Mouse (Mus musculus) erythroblast, embryonic 14.5 days (primary cell): Measurements from ENCODE around the gene LTO1. TPM values are rescaled to one million over a fixed set of nuclear protein-coding genes. Genes with fewer than 3 reads are reported as not detected.

Experiments
- H3K27me3 ChIP-seq: 2 replicates; pipeline ENCODE4 v1.6.1; 2012; ENCODE audit warnings: inconsistent platforms; ENCODE audit not compliant: control insufficient read depth
- H3K36me3 ChIP-seq: 2 replicates; pipeline ENCODE4 v1.6.1; 2012; ENCODE audit warnings: mild to moderate bottlenecking, inconsistent platforms; ENCODE audit not compliant: control insufficient read depth
- H3K4me1 ChIP-seq: 2 replicates; pipeline ENCODE4 v1.6.1; 2012; ENCODE audit warnings: inconsistent platforms; ENCODE audit not compliant: control insufficient read depth
- H3K4me3 ChIP-seq: replicated peaks from 2 replicates; pipeline ENCODE3; 2012; ENCODE audit warnings: moderate library complexity, mild to moderate bottlenecking, inconsistent platforms
- H3K9me3 ChIP-seq: 2 replicates; pipeline ENCODE4 v1.6.1; 2012; ENCODE audit warnings: low read length, inconsistent platforms, mixed read lengths; ENCODE audit not compliant: control insufficient read depth
- GATA1 ChIP-seq: IDR thresholded peaks from 2 replicates; pipeline ENCODE4 v1.6.1; 2012; ENCODE audit warnings: low read length, inconsistent platforms, mixed read lengths
- TAL1 ChIP-seq: IDR thresholded peaks from 3 replicates; pipeline ENCODE4 v1.6.1; 2012; ENCODE audit warnings: low read length, inconsistent platforms, mixed read lengths
- polyA plus RNA-seq: library from polyadenylated mRNA; stranded (reverse); fragments of >175 nt; gene quantifications from 2 replicates; pipeline ENCODE4 v1.2.3, GENCODE M21; 2012

The LTO1 gene
- polyA plus RNA-seq, 1 experiment = 1.7 TPM

DNA sequence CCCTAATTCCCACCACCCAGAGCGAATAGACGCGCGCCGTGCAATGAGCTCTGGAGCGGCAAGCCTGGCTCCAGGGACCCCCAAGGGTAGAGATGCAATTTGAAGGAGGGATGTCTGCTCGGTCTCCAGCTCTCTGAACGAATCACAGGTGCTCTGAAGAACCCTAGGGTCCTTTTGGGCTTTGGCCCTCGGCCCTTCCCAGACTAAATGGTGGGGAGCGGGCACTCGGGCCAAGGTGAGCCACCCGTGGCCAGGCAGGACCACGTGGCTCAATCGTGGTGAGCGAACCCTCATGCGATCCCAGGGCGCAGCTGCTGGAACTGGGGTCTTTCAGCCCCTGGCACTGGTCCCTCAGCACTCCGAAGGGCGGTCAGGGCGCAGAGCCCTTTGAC lies 27.8 kb downstream of the LTO1 start:
- Histone ChIP-seq H3K9me3 (no peaks in the 10 kb centered on the region; the same call in 1 of the 2 replicates), H3K4me1 (peaks cover 5% of the 10 kb centered on the region), H3K36me3 (no peaks in the 10 kb centered on the region), H3K4me3 (no peak overlapping the region), H3K27me3 (peaks cover 65% of the 10 kb centered on the region)
- TF ChIP-seq TAL1 = no peak
- no peak for TF ChIP-seq GATA1

DNA sequence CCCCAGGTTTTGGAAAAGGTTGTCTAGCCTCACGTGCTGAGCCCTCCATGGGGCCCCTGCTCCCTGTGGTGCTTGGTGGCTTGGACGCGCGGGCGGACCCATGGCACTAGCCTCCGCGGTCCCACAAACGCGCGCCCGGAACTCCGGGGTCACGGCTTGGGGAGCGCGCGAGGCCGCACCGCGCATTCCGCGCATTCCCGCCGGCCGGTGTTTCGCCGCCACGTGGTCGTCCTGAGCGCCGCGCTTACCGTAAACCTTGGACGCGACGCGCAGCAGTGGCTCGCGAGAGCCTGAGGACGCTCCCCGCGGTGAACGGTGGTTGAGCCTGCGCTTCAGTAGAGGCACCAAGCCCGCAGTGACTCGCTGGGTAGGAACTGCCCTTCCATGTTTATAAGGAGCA lies 28.4 kb downstream of the LTO1 start:
- Histone ChIP-seq H3K4me1 (peaks cover 5% of the 10 kb centered on the region), H3K4me3 (peak overlapping the region; percentile 22), H3K27me3 (peaks cover 60% of the 10 kb centered on the region), H3K36me3 (no peaks in the 10 kb centered on the region), H3K9me3 (no peaks in the 10 kb centered on the region; the same call in 1 of the 2 replicates)
- TF ChIP-seq GATA1 (no peak), TAL1 (no peak)

DNA sequence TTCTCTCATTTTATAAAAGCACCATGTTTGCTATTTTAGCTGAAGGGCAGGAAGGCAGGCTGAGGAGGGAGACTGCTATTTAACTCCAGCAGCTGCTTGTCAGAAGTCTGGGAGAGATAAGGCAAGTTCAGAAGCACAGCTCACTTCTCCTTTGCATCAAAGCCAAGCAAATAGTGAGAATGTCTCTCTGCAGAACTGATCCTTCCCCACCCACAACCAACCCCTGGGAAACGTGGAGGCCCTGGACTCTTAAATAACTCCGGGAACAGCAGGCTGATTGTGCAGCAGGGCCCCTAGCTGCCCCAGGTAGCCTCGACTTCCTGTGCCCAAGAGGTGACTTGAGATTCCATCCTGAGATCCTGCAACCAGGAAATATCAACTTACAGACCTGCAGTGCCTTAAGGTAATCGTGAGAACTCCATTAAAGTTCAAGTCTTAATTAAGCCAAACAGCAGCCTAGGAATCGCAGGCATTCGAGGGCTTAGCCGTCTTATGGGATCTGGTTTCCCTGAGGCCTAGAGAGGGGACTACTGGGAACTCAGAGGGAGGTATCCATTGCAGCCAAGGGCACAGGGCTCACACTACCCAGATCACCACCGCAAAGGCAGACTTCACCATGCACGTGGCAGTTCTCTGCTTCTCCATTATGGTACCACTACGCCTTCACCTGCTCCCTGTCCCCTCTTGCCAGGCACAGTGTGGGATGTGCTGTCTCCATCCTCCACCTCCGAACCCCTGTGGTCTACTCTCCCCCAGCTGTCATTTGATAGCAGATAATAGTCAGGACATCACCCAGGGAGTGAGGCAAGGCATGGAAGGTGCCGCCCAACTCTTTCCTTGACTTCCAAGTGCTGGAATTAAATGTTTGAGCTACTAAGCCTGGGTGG lies 43.9 kb downstream of the LTO1 start:
- Histone ChIP-seq H3K4me1 (no peaks in the 10 kb centered on the region), H3K36me3 (no peaks in the 10 kb centered on the region), H3K27me3 (no peaks in the 10 kb centered on the region), H3K4me3 (no peak overlapping the region), H3K9me3 (no peaks in the 10 kb centered on the region)
- no peak for TF ChIP-seq TAL1
- no peak for TF ChIP-seq GATA1

DNA sequence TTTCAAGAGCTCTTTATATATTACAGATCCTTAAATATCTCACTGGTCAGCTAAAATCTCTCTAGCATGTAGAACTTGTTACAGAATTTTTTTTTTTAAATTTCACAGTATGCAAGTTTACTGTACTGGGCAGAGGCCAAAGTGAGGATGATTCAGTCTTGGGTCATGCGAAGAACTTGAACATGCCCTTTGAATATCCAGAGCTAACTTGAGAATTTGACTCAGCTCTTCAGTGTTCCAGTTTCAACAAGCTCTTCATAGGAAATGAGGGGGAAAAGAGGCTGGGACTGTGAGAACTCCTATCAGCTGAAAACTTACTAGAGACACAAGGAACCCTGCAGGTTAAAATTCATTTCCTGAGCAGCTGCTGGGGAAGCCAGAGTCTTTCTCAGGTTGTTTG lies 49.0 kb downstream of the LTO1 start:
- TF ChIP-seq GATA1 (no peak), TAL1 (no peak)
- Histone ChIP-seq H3K4me3 (no peak overlapping the region), H3K9me3 (no peaks in the 10 kb centered on the region), H3K27me3 (no peaks in the 10 kb centered on the region), H3K36me3 (no peaks in the 10 kb centered on the region), H3K4me1 (no peaks in the 10 kb centered on the region)

DNA sequence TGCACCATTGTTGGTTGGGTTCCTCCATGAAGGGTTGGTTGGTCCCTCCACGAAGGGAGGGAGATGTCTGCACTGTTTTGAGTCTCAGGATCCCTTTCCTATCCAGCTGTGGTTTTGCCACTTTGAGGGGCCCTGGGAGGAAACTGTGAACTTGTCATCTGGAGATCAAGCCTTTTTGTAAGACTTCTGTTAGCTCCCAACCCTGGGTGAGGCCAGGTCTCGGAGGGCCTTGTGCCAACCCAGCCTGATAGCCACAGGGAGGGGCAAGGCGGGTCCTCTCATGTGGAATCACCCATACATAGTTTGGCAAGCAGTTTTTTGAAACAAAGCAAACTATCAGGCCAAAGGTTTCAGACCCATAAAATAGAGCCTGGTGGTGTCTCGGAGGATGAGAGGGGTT lies 49.4 kb downstream of the LTO1 start:
- no peaks in the 10 kb centered on the region for H3K4me1 ChIP-seq
- H3K36me3 ChIP-seq = no peaks in the 10 kb centered on the region
- H3K27me3 ChIP-seq = no peaks in the 10 kb centered on the region
- no peaks in the 10 kb centered on the region for H3K9me3 ChIP-seq
- TF ChIP-seq GATA1 (no peak), TAL1 (no peak)
- H3K4me3 ChIP-seq = no peak overlapping the region

DNA sequence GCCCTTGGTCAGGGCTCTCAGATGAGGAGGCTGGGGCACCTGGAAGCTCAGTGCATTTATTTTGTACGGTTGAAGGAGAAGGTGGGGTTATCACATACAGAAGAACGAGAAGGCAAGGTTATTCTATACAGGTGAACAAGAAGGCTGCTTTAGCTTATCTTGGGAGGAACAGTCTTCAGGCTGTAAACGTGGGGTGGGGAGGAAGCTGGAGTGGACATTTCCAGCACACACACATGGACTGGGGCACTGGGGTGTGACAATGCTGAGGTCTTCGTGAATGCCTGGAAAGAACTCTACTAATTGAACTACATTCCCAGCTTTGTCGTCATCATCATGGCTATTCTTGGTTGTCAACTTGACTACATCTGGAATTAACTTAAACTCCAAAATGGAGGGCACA lies 51.0 kb downstream of the LTO1 start:
- no peak overlapping the region for H3K4me3 ChIP-seq
- H3K27me3 ChIP-seq = no peaks in the 10 kb centered on the region
- H3K9me3 ChIP-seq = no peaks in the 10 kb centered on the region
- no peaks in the 10 kb centered on the region for H3K4me1 ChIP-seq
- H3K36me3 ChIP-seq = no peaks in the 10 kb centered on the region
- no peak for TF ChIP-seq GATA1
- no peak for TF ChIP-seq TAL1

DNA sequence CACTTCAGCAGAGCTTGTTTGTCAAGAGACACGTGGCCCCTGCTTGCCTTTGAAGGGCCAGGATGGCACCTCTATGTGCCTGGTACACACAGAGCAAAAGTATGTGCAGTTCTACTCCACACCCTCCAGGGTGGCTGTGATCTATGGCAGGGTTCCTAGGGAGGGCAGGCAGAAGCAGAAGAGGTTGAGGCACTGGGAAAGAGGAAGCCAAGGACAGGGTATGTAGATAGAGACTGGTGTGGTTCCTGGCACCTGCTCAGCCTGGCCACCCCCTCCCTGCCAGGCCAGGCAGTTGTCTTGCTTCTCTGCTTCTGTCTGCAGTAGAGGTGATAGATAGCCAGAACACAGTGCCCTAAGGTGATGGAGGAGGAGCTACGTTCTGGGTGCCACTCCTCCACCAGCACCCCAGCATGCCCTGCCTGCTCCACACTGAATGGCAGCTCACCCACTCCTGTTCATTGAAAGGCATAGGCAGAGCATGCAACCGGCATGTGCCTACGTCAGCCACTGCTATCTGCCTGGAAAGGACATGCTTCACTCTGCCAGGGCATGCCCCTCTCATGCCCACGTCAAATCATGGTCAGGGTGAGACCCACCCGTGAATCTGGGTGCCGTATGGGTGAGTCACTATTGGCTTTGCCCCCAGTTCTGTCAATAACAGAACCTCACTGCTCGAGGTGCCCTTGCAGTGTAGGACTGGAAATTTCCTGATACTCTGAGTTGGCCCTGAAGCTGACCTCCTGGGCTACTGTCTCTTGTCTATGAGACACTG lies 56.3 kb downstream of the LTO1 start:
- H3K4me1 ChIP-seq = no peaks in the 10 kb centered on the region
- no peaks in the 10 kb centered on the region for H3K27me3 ChIP-seq
- H3K36me3 ChIP-seq = no peaks in the 10 kb centered on the region
- no peaks in the 10 kb centered on the region for H3K9me3 ChIP-seq
- no peak overlapping the region for H3K4me3 ChIP-seq
- TF ChIP-seq TAL1 = no peak
- TF ChIP-seq GATA1 = no peak

DNA sequence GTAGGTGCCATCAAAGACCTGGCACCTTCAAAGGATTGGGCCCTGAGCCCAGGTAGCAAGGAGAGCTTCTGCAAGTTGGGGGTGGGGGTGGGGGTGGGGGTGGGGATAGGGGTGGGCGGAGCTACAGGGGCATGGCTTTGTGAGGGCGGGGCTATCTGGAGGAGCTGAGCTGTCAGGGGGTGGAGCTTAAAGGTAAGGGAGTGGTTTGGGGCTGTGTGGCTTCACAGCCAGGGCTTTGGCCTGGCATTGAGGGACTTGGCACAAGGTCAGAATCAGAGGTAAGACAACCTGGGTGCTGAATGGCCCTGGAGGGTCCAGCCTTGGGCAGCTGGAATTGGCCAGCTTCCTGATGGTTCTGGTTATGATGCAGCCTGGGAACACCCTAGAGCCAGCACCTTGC lies 56.9 kb downstream of the LTO1 start:
- Histone ChIP-seq H3K4me3 (no peak overlapping the region), H3K9me3 (no peaks in the 10 kb centered on the region), H3K36me3 (no peaks in the 10 kb centered on the region), H3K4me1 (no peaks in the 10 kb centered on the region), H3K27me3 (no peaks in the 10 kb centered on the region)
- TF ChIP-seq TAL1 (no peak), GATA1 (no peak)

DNA sequence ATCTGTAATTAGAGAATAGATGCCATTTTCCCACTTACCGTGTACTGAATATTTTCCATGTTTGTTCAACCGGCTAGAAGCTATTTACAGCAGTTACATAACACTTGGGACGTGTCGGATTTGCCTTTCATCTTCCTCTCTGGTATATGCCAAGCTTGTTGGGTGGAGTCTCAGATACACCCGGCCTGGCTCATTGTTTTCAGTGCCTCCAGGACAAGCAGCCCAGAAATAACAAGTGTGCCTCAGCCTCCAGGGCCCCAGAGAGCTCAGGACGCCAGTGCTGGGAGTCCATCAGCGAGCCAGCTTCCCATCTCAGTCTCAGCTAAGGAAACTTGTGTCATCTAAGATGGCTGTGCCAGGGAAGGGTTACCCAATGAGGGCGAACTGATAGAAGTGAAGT lies 58.6 kb downstream of the LTO1 start:
- H3K36me3 ChIP-seq = no peaks in the 10 kb centered on the region
- H3K27me3 ChIP-seq = no peaks in the 10 kb centered on the region
- H3K4me3 ChIP-seq = no peak overlapping the region
- TF ChIP-seq GATA1 (no peak), TAL1 (no peak)
- no peaks in the 10 kb centered on the region for H3K4me1 ChIP-seq
- H3K9me3 ChIP-seq = no peaks in the 10 kb centered on the region
